Mouse (Mus musculus): ENCODE data around the gene Lhx9. TPM values are rescaled to one million over a fixed set of nuclear protein-coding genes. Genes with fewer than 3 reads are reported as not detected.

The Lhx9 gene
- polyA plus RNA-seq, 1 experiment from 2014 or later = not detected

- Histone ChIP-seq H3K4me3 (ENCODE audit: low read length) (no peak overlapping the region), H3K27ac (ENCODE audit: low read length) (no peak overlapping the region), H3K27me3 (ENCODE audit: control insufficient read depth, insufficient read depth, low read depth, low read length) (peaks cover 3% of the 10 kb centered on the region), H3K9ac (ENCODE audit: low read length) (no peak overlapping the region), H3K9me3 (ENCODE audit: control insufficient read depth, low read length) (no peaks in the 10 kb centered on the region), H3K4me2 (ENCODE audit: low read depth, low read length) (no peak overlapping the region), H3K36me3 (ENCODE audit: control insufficient read depth, insufficient read depth, low read length) (no peaks in the 10 kb centered on the region), H3K4me1 (replicated peaks; ENCODE audit: control insufficient read depth, insufficient read depth, low read length) (no peaks in the 10 kb centered on the region)
- 91% methylated on average over 1 of the region's 1 CpGs for WGBS
- no peak for ATAC-seq (ENCODE audit: low read depth)
Measured at GRCm38 (mm10) chr1:138822985-138823322, 25.4 kb downstream of the Lhx9 start.

- peaks cover 3% of the 10 kb centered on the region for H3K27me3 ChIP-seq (ENCODE audit: control insufficient read depth, insufficient read depth, low read depth, low read length)
- ATAC-seq (ENCODE audit: low read depth) = no peak
- WGBS = 80% methylated on average over 7 of the region's 7 CpGs
Measured at GRCm38 (mm10) chr1:138822255-138822984, 26.0 kb downstream of the Lhx9 start.

DNA sequence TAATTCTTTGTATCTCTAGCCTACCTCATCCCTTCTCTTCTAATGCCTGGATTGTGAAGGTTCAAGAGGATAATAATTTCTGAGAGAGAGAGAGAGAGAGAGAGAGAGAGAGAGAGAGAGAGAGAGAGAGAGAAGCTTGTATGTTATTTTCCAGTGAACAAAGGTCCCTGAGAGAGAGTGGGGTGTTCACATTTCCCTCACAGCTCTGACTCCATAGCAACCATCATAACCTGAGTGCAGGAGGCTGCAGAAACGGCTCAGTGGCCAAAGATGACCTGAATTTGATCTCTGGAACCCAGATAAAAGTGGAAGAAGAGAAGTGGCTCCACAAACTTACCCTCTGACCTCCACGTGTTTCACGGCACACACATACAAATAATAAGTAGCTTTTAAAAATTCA lies 46.6 kb downstream of the Lhx9 start:
- ATAC-seq (ENCODE audit: low read depth) = no peak
- Histone ChIP-seq H3K4me1 (replicated peaks; ENCODE audit: control insufficient read depth, insufficient read depth, low read length) (no peaks in the 10 kb centered on the region), H3K9me3 (ENCODE audit: control insufficient read depth, low read length) (no peaks in the 10 kb centered on the region), H3K27ac (ENCODE audit: low read length) (no peak overlapping the region), H3K36me3 (ENCODE audit: control insufficient read depth, insufficient read depth, low read length) (no peaks in the 10 kb centered on the region), H3K9ac (ENCODE audit: low read length) (no peak overlapping the region), H3K4me2 (ENCODE audit: low read depth, low read length) (no peak overlapping the region), H3K4me3 (ENCODE audit: low read length) (no peak overlapping the region), H3K27me3 (ENCODE audit: control insufficient read depth, insufficient read depth, low read depth, low read length) (no peaks in the 10 kb centered on the region)
- 23% methylated on average over 3 of the region's 3 CpGs for WGBS

More at GRCm38 (mm10) chr1:138822255-138822984, 26.0 kb downstream of the Lhx9 start:
- no peak overlapping the region for H3K4me3 ChIP-seq (ENCODE audit: low read length)
- H3K36me3 ChIP-seq (ENCODE audit: control insufficient read depth, insufficient read depth, low read length) = no peaks in the 10 kb centered on the region
- H3K4me1 ChIP-seq (replicated peaks; ENCODE audit: control insufficient read depth, insufficient read depth, low read length) = no peaks in the 10 kb centered on the region
- H3K27ac ChIP-seq (ENCODE audit: low read length) = no peak overlapping the region
- no peak overlapping the region for H3K9ac ChIP-seq (ENCODE audit: low read length)
- no peaks in the 10 kb centered on the region for H3K9me3 ChIP-seq (ENCODE audit: control insufficient read depth, low read length)
- no peak overlapping the region for H3K4me2 ChIP-seq (ENCODE audit: low read depth, low read length)

DNA sequence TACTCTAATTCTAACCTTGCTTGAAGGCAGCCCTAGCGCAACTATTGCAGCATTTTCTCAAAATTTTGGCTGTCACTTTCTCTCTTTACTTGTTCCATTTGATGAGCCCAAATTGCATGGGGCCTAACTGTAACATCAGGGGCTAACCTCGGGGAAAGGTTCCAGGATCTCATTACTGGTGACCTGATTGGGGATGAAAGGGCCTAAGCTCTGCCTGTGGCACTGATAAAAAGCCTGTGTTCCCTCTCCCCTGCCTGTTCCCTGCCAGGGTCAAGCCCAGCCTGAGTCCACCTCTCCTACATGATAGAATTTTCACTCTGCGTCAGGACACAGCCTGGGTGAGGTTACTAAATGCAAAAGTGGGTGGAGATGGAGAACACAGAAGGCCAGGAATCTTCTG lies 47.1 kb downstream of the Lhx9 start:
- 54% methylated on average over 3 of the region's 3 CpGs for WGBS
- ATAC-seq (ENCODE audit: low read depth) = no peak
- no peaks in the 10 kb centered on the region for H3K9me3 ChIP-seq (ENCODE audit: control insufficient read depth, low read length)

DNA sequence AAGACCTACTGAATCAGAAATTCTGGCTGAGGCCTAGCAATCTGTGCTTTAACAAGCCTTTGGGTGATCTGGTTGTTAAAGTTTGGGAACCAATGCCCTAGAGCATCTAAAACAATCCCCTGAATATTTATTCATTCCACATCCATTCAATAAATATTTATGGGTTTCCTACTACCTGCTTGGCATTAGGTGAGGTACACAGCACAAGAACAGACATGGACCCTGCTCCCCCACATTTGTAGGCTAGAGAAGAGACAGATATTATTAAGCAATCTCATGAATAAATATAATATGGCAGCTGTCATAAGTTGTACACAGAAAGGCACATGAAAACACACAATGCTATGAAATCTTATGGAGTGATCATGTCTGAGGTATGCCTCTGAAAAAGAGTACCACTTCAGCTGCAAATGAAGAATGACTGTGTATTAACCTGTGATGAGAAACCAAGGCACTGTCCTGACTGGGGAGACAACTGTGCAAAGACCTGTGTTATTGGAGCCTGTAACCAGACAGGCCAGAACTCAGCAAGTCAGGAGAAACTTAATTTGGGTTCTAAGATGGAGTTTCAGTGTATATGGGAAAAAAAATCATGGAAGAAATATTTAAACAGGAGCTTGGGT lies 48.6 kb downstream of the Lhx9 start:
- Histone ChIP-seq H3K27me3 (ENCODE audit: control insufficient read depth, insufficient read depth, low read depth, low read length) (no peaks in the 10 kb centered on the region), H3K9me3 (ENCODE audit: control insufficient read depth, low read length) (no peaks in the 10 kb centered on the region), H3K27ac (ENCODE audit: low read length) (no peak overlapping the region), H3K36me3 (ENCODE audit: control insufficient read depth, insufficient read depth, low read length) (no peaks in the 10 kb centered on the region), H3K4me3 (ENCODE audit: low read length) (no peak overlapping the region), H3K4me1 (replicated peaks; ENCODE audit: control insufficient read depth, insufficient read depth, low read length) (no peaks in the 10 kb centered on the region), H3K4me2 (ENCODE audit: low read depth, low read length) (no peak overlapping the region), H3K9ac (ENCODE audit: low read length) (no peak overlapping the region)
- no peak for ATAC-seq (ENCODE audit: low read depth)

More for the DNA sequence above, 47.1 kb downstream of the Lhx9 start:
- Histone ChIP-seq H3K4me2 (ENCODE audit: low read depth, low read length) (no peak overlapping the region), H3K36me3 (ENCODE audit: control insufficient read depth, insufficient read depth, low read length) (no peaks in the 10 kb centered on the region), H3K4me3 (ENCODE audit: low read length) (no peak overlapping the region), H3K4me1 (replicated peaks; ENCODE audit: control insufficient read depth, insufficient read depth, low read length) (no peaks in the 10 kb centered on the region), H3K27ac (ENCODE audit: low read length) (no peak overlapping the region), H3K9ac (ENCODE audit: low read length) (no peak overlapping the region), H3K27me3 (ENCODE audit: control insufficient read depth, insufficient read depth, low read depth, low read length) (no peaks in the 10 kb centered on the region)

GRCm38 (mm10) chr1:138798110-138798509 lies 50.3 kb downstream of the Lhx9 start:
- Histone ChIP-seq H3K9me3 (ENCODE audit: control insufficient read depth, low read length) (no peaks in the 10 kb centered on the region), H3K36me3 (ENCODE audit: control insufficient read depth, insufficient read depth, low read length) (no peaks in the 10 kb centered on the region), H3K4me1 (replicated peaks; ENCODE audit: control insufficient read depth, insufficient read depth, low read length) (no peaks in the 10 kb centered on the region), H3K27me3 (ENCODE audit: control insufficient read depth, insufficient read depth, low read depth, low read length) (no peaks in the 10 kb centered on the region), H3K4me2 (ENCODE audit: low read depth, low read length) (no peak overlapping the region), H3K9ac (ENCODE audit: low read length) (no peak overlapping the region), H3K4me3 (ENCODE audit: low read length) (no peak overlapping the region), H3K27ac (ENCODE audit: low read length) (no peak overlapping the region)
- 78% methylated on average over 5 of the region's 5 CpGs for WGBS
- no peak for ATAC-seq (ENCODE audit: low read depth)

DNA sequence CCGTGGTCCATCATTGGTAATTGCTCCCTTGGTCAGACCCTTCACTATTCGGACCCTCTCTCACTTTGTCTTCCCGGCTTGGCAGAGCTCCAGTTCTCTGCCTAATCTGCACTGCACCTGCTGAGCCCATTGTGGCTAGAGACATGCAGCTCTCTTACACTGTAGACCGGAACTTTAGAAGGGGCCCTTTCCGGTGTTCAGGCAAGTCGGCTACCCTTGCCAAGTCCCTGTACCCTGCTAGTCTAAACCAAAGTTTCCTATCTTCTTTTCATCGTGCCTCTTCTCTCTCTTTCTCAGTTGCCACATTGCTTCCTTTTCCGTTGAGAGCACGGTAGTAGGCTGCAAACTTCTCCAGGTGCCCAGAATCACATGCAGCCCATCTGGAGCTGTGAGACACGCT lies 62.5 kb downstream of the Lhx9 start:
- Histone ChIP-seq H3K27ac (ENCODE audit: low read length) (no peak overlapping the region), H3K9me3 (ENCODE audit: control insufficient read depth, low read length) (no peaks in the 10 kb centered on the region), H3K4me1 (replicated peaks; ENCODE audit: control insufficient read depth, insufficient read depth, low read length) (no peaks in the 10 kb centered on the region), H3K4me2 (ENCODE audit: low read depth, low read length) (no peak overlapping the region), H3K36me3 (ENCODE audit: control insufficient read depth, insufficient read depth, low read length) (no peaks in the 10 kb centered on the region), H3K27me3 (ENCODE audit: control insufficient read depth, insufficient read depth, low read depth, low read length) (no peaks in the 10 kb centered on the region), H3K9ac (ENCODE audit: low read length) (no peak overlapping the region), H3K4me3 (ENCODE audit: low read length) (no peak overlapping the region)
- 70% methylated on average over 10 of the region's 10 CpGs for WGBS
- ATAC-seq (ENCODE audit: low read depth) = no peak

- 72% methylated on average over 5 of the region's 5 CpGs for whole genome bisulfite sequencing
- Histone ChIP-seq H3K4me2 (ENCODE audit: low read depth, low read length) (no peak overlapping the region), H3K36me3 (ENCODE audit: control insufficient read depth, insufficient read depth, low read length) (no peaks in the 10 kb centered on the region), H3K4me3 (ENCODE audit: low read length) (no peak overlapping the region), H3K4me1 (replicated peaks; ENCODE audit: control insufficient read depth, insufficient read depth, low read length) (no peaks in the 10 kb centered on the region), H3K9me3 (ENCODE audit: control insufficient read depth, low read length) (no peaks in the 10 kb centered on the region), H3K9ac (ENCODE audit: low read length) (no peak overlapping the region), H3K27ac (ENCODE audit: low read length) (no peak overlapping the region), H3K27me3 (ENCODE audit: control insufficient read depth, insufficient read depth, low read depth, low read length) (no peaks in the 10 kb centered on the region)
- ATAC-seq (ENCODE audit: low read depth) = no peak
Measured at GRCm38 (mm10) chr1:138784019-138784418, 64.4 kb downstream of the Lhx9 start.
